Mouse (Mus musculus) lung, adult 2 months (tissue): ENCODE measurements around the gene Far1. TPM values are rescaled to one million over a fixed set of nuclear protein-coding genes. Genes with fewer than 3 reads are reported as not detected.
A peak's percentile ranks its signal among the peaks of the same experiment; 100 is the strongest.

ENCODE experiments used
- DNase-seq: peaks from one replicate; pipeline ENCODE4 v3.0.0; 2022
- H3K4me1 ChIP-seq: fragments of 200-500 bp; 2 replicates; pipeline ENCODE4 v1.6.1; 2011; ENCODE audit warnings: low read length; ENCODE audit not compliant: control insufficient read depth, insufficient read depth
- H3K4me3 ChIP-seq: fragments of 200-500 bp; replicated peaks from 2 replicates; pipeline ENCODE3; 2011; ENCODE audit warnings: low read depth, mild to moderate bottlenecking, control low read depth, low read length; ENCODE audit errors: extremely low read depth
- CTCF ChIP-seq: fragments of 200-500 bp; IDR thresholded peaks from 2 replicates; pipeline ENCODE4 v1.5.1; 2011; ENCODE audit warnings: mild to moderate bottlenecking, low read length, control low read depth; ENCODE audit not compliant: insufficient read depth
- POLR2A ChIP-seq: fragments of 200-500 bp; IDR thresholded peaks from 2 replicates; pipeline ENCODE4 v1.6.1; 2011; ENCODE audit warnings: low read depth, mild to moderate bottlenecking, control low read depth, low read length, borderline replicate concordance; ENCODE audit errors: extremely low read depth
- WGBS: fragments of 180-500 bp; shearing (Covaris S2); methylation state at CpG from one replicate; pipeline ENCODE4 v1.1.7; 2018; 5-methylcytosine and 5-hydroxymethylcytosine counted together
- polyA plus RNA-seq: library from polyadenylated mRNA; depleted of rRNA; stranded (reverse); fragments of >200 nt; gene quantifications from 2 replicates; pipeline ENCODE4 v1.2.3, GENCODE M21; 2012; rRNA removed

The Far1 gene
- polyA plus RNA-seq, result 7.7 and 16.9 TPM in 2 replicates

GRCm38 (mm10) chr7:113513286-113513962 is at the start of gene Far1:
Far1 (plus strand) TSS chr7:113513834.
- H3K4me3 ChIP-seq, result peak within 1 kb of the TSS; percentile 92
- peaks cover 2% of the 10 kb centered on the region; the same call in 1 of the 2 replicates for H3K4me1 ChIP-seq
- WGBS, result 1% methylated on average over 68 of the region's 71 CpGs
- DNase-seq, result peak; percentile 98
- no peak for TF ChIP-seq CTCF
- TF ChIP-seq POLR2A, result peak; percentile 92; the same call in 1 of the 2 replicates

DNA sequence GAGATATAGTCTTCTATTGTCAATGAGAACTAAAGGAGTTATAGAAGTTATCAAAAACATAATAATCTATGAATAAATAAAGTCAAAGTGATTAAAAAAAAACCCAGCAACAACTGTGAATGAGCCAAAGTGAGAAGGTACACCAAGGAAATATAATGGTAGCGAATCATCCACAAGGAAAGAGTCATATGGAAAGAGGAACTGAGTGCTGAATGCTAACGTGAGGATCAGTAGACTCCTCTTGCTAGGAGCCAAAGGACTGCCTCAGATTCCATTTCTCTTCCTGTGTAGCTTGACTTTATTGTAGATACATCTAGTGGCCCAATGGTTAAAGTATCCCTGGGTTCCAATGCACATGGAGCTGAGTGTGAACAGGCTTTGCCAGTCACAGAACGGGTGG is 45.3 kb upstream of the Far1 start:
- 81% methylated on average over 3 of the region's 3 CpGs for WGBS
- Histone ChIP-seq H3K4me3 (no peak overlapping the region), H3K4me1 (no peaks in the 10 kb centered on the region; the same call in 1 of the 2 replicates)
- TF ChIP-seq POLR2A, result no peak
- TF ChIP-seq CTCF, result no peak
- no peak for DNase-seq

- Histone ChIP-seq H3K4me1 (no peaks in the 10 kb centered on the region; the same call in 1 of the 2 replicates), H3K4me3 (no peak overlapping the region)
- DNase-seq, result no peak
- 80% methylated on average over 2 of the region's 2 CpGs for WGBS
- TF ChIP-seq POLR2A, result no peak
Observed at GRCm38 (mm10) chr7:113470671-113471070, 43.0 kb upstream of the Far1 start.

GRCm38 (mm10) chr7:113471653-113472052 is 42.0 kb upstream of the Far1 start:
- TF ChIP-seq POLR2A, result no peak
- TF ChIP-seq CTCF, result no peak
- DNase-seq, result no peak
- no peaks in the 10 kb centered on the region; the same call in 1 of the 2 replicates for H3K4me1 ChIP-seq
- H3K4me3 ChIP-seq, result no peak overlapping the region
- 71% methylated on average over 1 of the region's 1 CpGs for WGBS

DNA sequence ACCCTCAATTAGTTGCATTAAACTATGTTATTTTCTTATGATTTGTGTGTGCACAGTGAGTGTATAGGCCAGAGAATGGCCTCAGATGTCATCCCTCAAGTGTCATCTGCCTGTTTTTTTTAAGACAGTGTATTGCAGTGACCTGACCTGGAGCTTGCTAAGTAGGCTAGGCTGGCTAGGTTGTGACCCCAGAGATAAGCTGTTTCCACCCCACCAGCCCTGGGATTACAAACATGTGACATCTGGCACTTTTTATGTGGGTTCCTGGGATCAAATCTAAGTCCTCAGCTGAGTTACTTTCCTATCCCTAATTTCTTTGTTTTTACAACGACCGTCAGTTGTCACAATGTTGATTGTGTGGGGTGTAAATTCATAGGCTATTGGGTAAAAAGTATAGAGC is 17.8 kb upstream of the Far1 start:
- Histone ChIP-seq H3K4me1 (no peaks in the 10 kb centered on the region), H3K4me3 (no peak overlapping the region)
- WGBS, result 62% methylated on average over 2 of the region's 2 CpGs
- no peak for TF ChIP-seq POLR2A
- no peak for TF ChIP-seq CTCF
- DNase-seq, result no peak

GRCm38 (mm10) chr7:113498413-113498812 is 15.2 kb upstream of the Far1 start:
- WGBS, result 76% methylated on average over 3 of the region's 3 CpGs
- Histone ChIP-seq H3K4me1 (no peaks in the 10 kb centered on the region), H3K4me3 (no peak overlapping the region)
- DNase-seq, result no peak
- TF ChIP-seq CTCF (no peak), POLR2A (no peak)

DNA sequence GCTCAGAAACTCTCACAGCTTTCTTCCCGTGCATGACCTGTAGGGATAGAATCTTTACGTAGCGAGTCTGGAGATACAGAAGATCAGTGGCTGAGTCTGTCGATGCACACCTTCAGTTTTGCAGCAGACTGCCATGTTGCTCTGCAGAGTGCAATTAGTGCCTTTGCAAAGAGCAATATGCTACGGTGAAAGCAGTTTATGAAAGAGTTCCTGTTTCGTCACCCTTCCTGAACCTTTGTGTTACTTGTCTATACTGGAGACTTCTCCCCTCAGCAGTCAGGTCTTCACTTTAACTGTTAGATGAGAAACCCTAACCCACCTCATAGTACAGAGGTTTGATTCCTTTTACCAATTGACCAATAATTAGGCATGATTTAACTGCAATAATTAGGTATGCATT is 13.8 kb upstream of the Far1 start:
- DNase-seq, result no peak
- H3K4me3 ChIP-seq, result no peak overlapping the region
- 63% methylated on average over 6 of the region's 6 CpGs for WGBS
- TF ChIP-seq POLR2A (no peak), CTCF (no peak)
- no peaks in the 10 kb centered on the region for H3K4me1 ChIP-seq

- no peak overlapping the region for H3K4me3 ChIP-seq
- DNase-seq, result no peak
- TF ChIP-seq POLR2A, result no peak
- no peak for TF ChIP-seq CTCF
- H3K4me1 ChIP-seq, result no peaks in the 10 kb centered on the region
- WGBS, result 47% methylated on average over 3 of the region's 3 CpGs
Observed at GRCm38 (mm10) chr7:113502453-113502852, 11.2 kb upstream of the Far1 start.

DNA sequence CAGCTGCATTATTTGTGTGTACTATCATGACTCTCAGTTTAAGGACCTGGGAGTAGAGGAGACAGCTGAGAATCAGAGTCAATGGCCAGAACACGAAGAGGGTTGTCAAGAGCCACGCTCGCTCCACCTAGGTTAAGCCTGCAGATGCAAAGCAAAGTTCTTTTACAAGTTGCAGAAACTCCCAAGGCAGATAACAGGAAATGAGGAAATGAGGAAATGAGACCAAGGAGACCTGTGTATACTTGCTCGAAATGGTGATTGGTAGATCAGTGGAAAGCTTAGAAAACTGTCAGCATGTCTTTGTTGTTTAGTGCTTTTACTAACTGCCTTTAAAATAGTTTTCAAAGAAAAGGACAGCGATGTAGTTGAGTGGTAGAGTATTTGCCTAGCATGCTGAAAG is 8.6 kb upstream of the Far1 start:
- 51% methylated on average over 5 of the region's 5 CpGs for WGBS
- no peaks in the 10 kb centered on the region for H3K4me1 ChIP-seq
- no peak overlapping the region for H3K4me3 ChIP-seq
- TF ChIP-seq CTCF (no peak), POLR2A (no peak)
- no peak for DNase-seq

GRCm38 (mm10) chr7:113505516-113506045 is 8.1 kb upstream of the Far1 start:
- DNase-seq, result no peak
- TF ChIP-seq POLR2A (no peak), CTCF (no peak)
- H3K4me3 ChIP-seq, result no peak overlapping the region
- WGBS, result 85% methylated on average over 4 of the region's 4 CpGs
- no peaks in the 10 kb centered on the region for H3K4me1 ChIP-seq

- no peak for TF ChIP-seq CTCF
- TF ChIP-seq POLR2A, result no peak
- WGBS, result 59% methylated on average over 3 of the region's 3 CpGs
- no peak for DNase-seq
- Histone ChIP-seq H3K4me1 (no peaks in the 10 kb centered on the region), H3K4me3 (no peak overlapping the region)
Observed at GRCm38 (mm10) chr7:113507846-113508245, 5.8 kb upstream of the Far1 start.
